Mouse (Mus musculus) midbrain, embryonic 14.5 days (tissue): ENCODE measurements around the gene 4930544G11Rik. TPM values are rescaled to one million over a fixed set of nuclear protein-coding genes. Genes with fewer than 3 reads are reported as not detected.
A peak's percentile ranks its signal among the peaks of the same experiment; 100 is the strongest.

ENCODE experiments used
- ATAC-seq: fragments of 200-750 bp; cut with Nextera tagmentation; 2 replicates; pipeline ENCODE4 v1.8.0; 2017; ENCODE audit warnings: moderate number of reproducible peaks, moderate library complexity; ENCODE audit not compliant: low FRiP score, low TSS enrichment
- DNase-seq: peaks from one replicate; pipeline ENCODE4 v3.0.0-alpha.2; 2015
- H3K27ac ChIP-seq: fragments of 300-500 bp; sonication (generic); replicated peaks from 2 replicates; pipeline ENCODE4 v1.5.1; 2014; ENCODE audit warnings: mild to moderate bottlenecking, low read depth, low read length, moderate library complexity
- H3K27me3 ChIP-seq: fragments of 300-500 bp; sonication (generic); 2 replicates; pipeline ENCODE4 v1.6.1; 2014; ENCODE audit warnings: low read length, control low read depth, mixed read lengths; ENCODE audit not compliant: control insufficient read depth, insufficient read depth
- H3K36me3 ChIP-seq: fragments of 300-500 bp; sonication (generic); 2 replicates; pipeline ENCODE4 v1.6.1; 2014; ENCODE audit warnings: low read length, control low read depth; ENCODE audit not compliant: control insufficient read depth, insufficient read depth
- H3K4me1 ChIP-seq: fragments of 300-500 bp; sonication (generic); 2 replicates; pipeline ENCODE4 v1.6.1; 2014; ENCODE audit warnings: mild to moderate bottlenecking, antibody characterized with exemption, low read length, control low read depth; ENCODE audit not compliant: control insufficient read depth, insufficient read depth
- H3K4me2 ChIP-seq: fragments of 300-500 bp; sonication (generic); 2 replicates; pipeline ENCODE4 v1.6.1; 2014; ENCODE audit warnings: mild to moderate bottlenecking, low read length, moderate library complexity
- H3K4me3 ChIP-seq: fragments of 300-500 bp; sonication (generic); replicated peaks from 2 replicates; pipeline ENCODE4 v1.5.1; 2014; ENCODE audit warnings: low read depth, low read length
- H3K9ac ChIP-seq: fragments of 300-500 bp; sonication (generic); replicated peaks from 2 replicates; pipeline ENCODE4 v1.6.1; 2014; ENCODE audit warnings: mild to moderate bottlenecking, low read length, moderate library complexity
- H3K9me3 ChIP-seq: fragments of 300-500 bp; sonication (generic); 2 replicates; pipeline ENCODE4 v1.6.1; 2016; ENCODE audit warnings: low read length, control low read depth, mixed read lengths; ENCODE audit not compliant: control insufficient read depth
- WGBS: fragments of 180-500 bp; shearing (Covaris S2); extraction: QIAGEN DNeasy Blood & Tissue Kit; methylation state at CpG from one replicate; pipeline ENCODE4 v1.1.7; 2014; 5-methylcytosine and 5-hydroxymethylcytosine counted together
- polyA plus RNA-seq: library from polyadenylated mRNA; unstranded; fragments of >200 nt; fragmentation: Nextera tagmentation; extraction: Ambion mirVana; gene quantifications from 2 replicates; pipeline ENCODE4 v1.2.1, GENCODE M21; 2014

The 4930544G11Rik gene
- polyA plus RNA-seq, 1 experiment from 2014 or later, result not detected

DNA sequence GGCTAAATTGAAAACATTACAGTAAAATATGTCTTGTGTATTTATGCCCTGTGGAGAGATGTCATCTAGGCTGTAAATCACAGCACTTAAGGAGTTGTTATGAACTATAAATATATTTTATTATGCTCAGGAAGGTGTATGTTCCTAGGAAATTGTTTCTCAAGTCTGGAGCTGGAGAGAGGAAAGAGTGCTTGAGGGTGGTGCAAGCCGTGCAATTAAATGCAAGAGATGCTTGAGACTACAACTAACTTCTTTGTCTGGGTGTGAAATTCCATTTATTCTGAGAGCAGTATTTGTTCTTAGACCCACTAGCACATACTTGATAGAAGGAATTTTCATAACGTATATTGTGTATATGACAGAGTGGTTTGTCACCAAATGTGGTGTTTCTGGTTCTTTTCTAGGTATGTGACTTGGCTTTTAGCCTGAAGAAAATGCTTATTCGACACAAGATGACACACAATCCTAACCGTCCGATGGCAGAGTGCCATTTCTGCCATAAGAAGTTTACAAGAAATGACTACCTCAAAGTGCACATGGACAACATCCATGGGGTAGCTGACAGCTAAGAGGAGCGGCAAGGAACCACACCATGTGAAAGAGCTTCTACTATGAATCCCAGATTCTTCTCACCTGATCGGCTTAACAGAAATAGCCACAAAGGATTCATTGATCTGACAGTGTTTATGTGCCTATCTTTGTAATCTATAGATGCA lies 16.7 kb upstream of the 4930544G11Rik start:
- WGBS, result 93% methylated on average over 7 of the region's 7 CpGs

GRCm38 (mm10) chr6:65950492-65950891 lies 1.9 kb upstream of the 4930544G11Rik start:
- WGBS, result 71% methylated on average over 6 of the region's 6 CpGs
- H3K27me3 ChIP-seq, result no peaks in the 10 kb centered on the region
- no peak overlapping the region for H3K27ac ChIP-seq
- ATAC-seq (no peak), DNase-seq (no peak)
- no peak overlapping the region for H3K4me2 ChIP-seq
- H3K4me3 ChIP-seq, result no peak overlapping the region
- no peaks in the 10 kb centered on the region for H3K36me3 ChIP-seq
- no peaks in the 10 kb centered on the region for H3K4me1 ChIP-seq
- no peak overlapping the region for H3K9ac ChIP-seq
- no peaks in the 10 kb centered on the region for H3K9me3 ChIP-seq

More for the DNA sequence above, 16.7 kb upstream of the 4930544G11Rik start:
- Histone ChIP-seq H3K4me1 (0 out of 2 replicates have a peak, but pooled peaks cover 3% of the 10 kb centered on the region), H3K27me3 (no peaks in the 10 kb centered on the region), H3K9me3 (no peaks in the 10 kb centered on the region), H3K36me3 (no peaks in the 10 kb centered on the region), H3K27ac (no peak overlapping the region), H3K9ac (no peak overlapping the region), H3K4me3 (no peak overlapping the region), H3K4me2 (no peak overlapping the region)
- DNase-seq (no peak), ATAC-seq (no peak)

DNA sequence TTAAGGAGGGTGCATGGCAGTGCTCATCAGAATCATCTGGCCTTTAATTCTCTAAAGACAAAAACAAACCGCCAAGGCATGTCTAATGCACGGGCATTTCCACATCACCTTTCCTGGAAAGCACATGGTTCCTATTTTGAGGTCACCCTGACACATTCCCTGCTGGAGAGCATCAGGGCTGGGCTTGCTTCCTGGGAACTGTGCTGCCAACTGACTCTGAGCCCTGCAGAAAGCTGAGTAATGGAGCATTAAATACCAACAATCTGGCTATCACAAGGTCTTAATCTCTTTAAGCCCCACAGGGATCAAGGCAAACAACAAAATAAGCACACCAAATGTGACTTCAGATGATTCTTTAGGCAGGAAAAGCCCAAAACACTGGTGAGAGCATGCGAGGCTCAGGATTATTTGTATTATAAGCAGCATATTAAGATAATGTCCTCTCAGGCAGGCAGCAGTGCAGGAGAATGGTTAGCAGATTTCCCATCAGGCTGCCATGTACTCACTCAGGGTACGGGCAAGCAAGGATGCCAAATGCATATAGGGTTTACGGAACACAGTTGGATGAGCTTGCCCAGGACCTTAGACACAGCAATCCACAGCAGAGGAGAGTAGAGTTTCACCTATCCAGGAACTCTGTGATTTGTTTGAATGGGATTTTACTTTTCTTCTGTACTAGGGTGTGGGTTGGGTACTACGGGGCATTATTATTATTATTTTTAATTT lies 17.1 kb downstream of the 4930544G11Rik start:
- H3K27me3 ChIP-seq, result no peaks in the 10 kb centered on the region
- ATAC-seq, result peak; percentile 62
- H3K9me3 ChIP-seq, result no peaks in the 10 kb centered on the region
- peaks cover 6% of the 10 kb centered on the region; the same call in 1 of the 2 replicates for H3K4me1 ChIP-seq
- H3K4me3 ChIP-seq, result no peak overlapping the region
- no peak overlapping the region for H3K4me2 ChIP-seq
- H3K36me3 ChIP-seq, result no peaks in the 10 kb centered on the region
- DNase-seq, result peak; percentile 48
- no peak overlapping the region for H3K9ac ChIP-seq
- H3K27ac ChIP-seq, result no peak overlapping the region
- 47% methylated on average over 6 of the region's 6 CpGs for WGBS

GRCm38 (mm10) chr6:65970410-65970809 lies 18.0 kb downstream of the 4930544G11Rik start:
- Histone ChIP-seq H3K4me1 (peaks cover 6% of the 10 kb centered on the region; the same call in 1 of the 2 replicates), H3K27me3 (no peaks in the 10 kb centered on the region), H3K9ac (no peak overlapping the region), H3K4me3 (no peak overlapping the region), H3K9me3 (no peaks in the 10 kb centered on the region), H3K4me2 (no peak overlapping the region), H3K36me3 (no peaks in the 10 kb centered on the region), H3K27ac (no peak overlapping the region)
- WGBS, result 85% methylated on average over 9 of the region's 9 CpGs
- DNase-seq (no peak), ATAC-seq (no peak)

DNA sequence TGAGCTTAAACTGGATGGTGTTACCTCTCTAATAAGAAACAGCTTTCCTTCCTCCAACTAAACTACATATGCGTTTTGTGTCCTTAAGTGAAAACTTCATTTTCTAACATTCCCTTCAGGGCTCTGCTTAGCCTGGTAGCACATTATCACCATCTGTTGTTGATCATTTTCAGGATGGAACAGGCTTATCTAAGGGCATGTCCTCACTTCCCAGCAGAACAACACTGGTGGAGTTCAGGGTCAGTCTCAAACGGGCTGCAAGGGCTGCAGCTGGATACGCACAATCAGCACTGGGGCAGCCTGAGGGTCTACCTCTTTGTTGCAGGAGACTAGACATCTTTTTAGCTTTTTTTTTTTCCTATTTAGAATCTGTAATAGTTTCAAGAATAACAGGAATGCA lies 39.7 kb downstream of the 4930544G11Rik start:
- Histone ChIP-seq H3K27me3 (no peaks in the 10 kb centered on the region), H3K27ac (no peak overlapping the region), H3K9me3 (no peaks in the 10 kb centered on the region), H3K4me3 (no peak overlapping the region), H3K4me2 (no peak overlapping the region), H3K36me3 (no peaks in the 10 kb centered on the region), H3K9ac (no peak overlapping the region), H3K4me1 (no peaks in the 10 kb centered on the region)
- no peak for ATAC-seq
- DNase-seq, result no peak
- 80% methylated on average over 3 of the region's 3 CpGs for WGBS

DNA sequence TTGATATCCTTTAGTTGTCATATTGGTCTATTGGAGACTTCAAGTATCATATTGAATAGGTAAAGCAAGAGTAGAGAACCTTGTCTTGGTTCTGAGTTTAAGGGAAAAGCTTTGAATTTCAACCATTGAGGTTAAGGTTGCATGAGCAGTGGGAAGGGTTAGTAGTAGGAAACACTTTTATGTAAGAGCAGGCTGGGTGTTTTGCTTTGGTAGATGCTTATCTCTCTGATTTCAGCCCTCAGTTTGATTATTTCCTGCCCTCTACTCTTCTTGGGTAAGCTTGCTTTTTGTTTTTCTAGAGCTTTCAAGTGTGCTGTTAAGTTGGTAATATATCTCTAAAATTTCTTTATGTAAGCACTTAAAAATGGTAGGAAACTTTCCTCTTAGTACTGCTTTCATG lies 45.9 kb downstream of the 4930544G11Rik start:
- DNase-seq, result no peak
- Histone ChIP-seq H3K27me3 (no peaks in the 10 kb centered on the region), H3K4me2 (no peak overlapping the region), H3K36me3 (no peaks in the 10 kb centered on the region), H3K4me1 (no peaks in the 10 kb centered on the region), H3K27ac (no peak overlapping the region), H3K9me3 (no peaks in the 10 kb centered on the region), H3K9ac (no peak overlapping the region), H3K4me3 (no peak overlapping the region)
- no peak for ATAC-seq

Other genes with a start within 250 kb of the 4930544G11Rik start
- 2.9 and 5.7 TPM in 2 replicates for gene Prdm5, start 173.6 kb upstream of the 4930544G11Rik start, polyA plus RNA-seq